Mouse (Mus musculus) left cerebral cortex, postnatal 36 days (tissue): ENCODE results near the gene Bpgm. TPM values are rescaled to one million over a fixed set of nuclear protein-coding genes. Genes with fewer than 3 reads are reported as not detected.

ENCODE experiments used
- DNase-seq, 2 experiments: peaks; one replicate each; pipeline ENCODE4 v3.0.0; 2021 to 2022; ENCODE audit warnings: low spot score in 2 of 2, mixed read lengths in 1 of 2
- intact Hi-C: fragments of 180-260 bp; cut with DNase I; formaldehyde crosslinking; loops from one replicate; pipeline ENCODE4 v1.15.1; 2025
- total RNA-seq, 2 experiments: library from RNA; stranded (reverse); gene quantifications; 2 replicates each; pipeline ENCODE4 v1.2.3; 2021

Gene Bpgm
- total RNA-seq, 2 experiments from 2014 or later = 63.2 to 70.6 TPM

GRCm38 (mm10) chr6:34482842-34483241, 6.8 kb downstream of the Bpgm start:
- intact Hi-C loops = no loop called here
- DNase-seq = no peak

GRCm38 (mm10) chr6:34483390-34483789, 7.4 kb downstream of the Bpgm start:
- DNase-seq = no peak
- intact Hi-C loops = no loop called here

GRCm38 (mm10) chr6:34483811-34484210, 7.8 kb downstream of the Bpgm start:
- DNase-seq = no peak
- intact Hi-C loops = no loop called here

- peak in 1 of 2 experiments; percentile 30 for DNase-seq
- intact Hi-C loops = no loop called here
Observed at GRCm38 (mm10) chr6:34486071-34486626, 10.1 kb downstream of the Bpgm start.

- DNase-seq = no peak
- intact Hi-C loops = no loop called here
Observed at GRCm38 (mm10) chr6:34493327-34494095, 17.5 kb downstream of the Bpgm start.

- no peak for DNase-seq
- intact Hi-C loops = no loop called here
Observed at GRCm38 (mm10) chr6:34495140-34495551, 19.1 kb downstream of the Bpgm start.

- no peak for DNase-seq
- intact Hi-C loops = no loop called here
Observed at GRCm38 (mm10) chr6:34497991-34498625, 22.1 kb downstream of the Bpgm start.

- intact Hi-C loops = no loop called here
- no peak for DNase-seq
Observed at GRCm38 (mm10) chr6:34502291-34502690, 26.3 kb downstream of the Bpgm start.

- peak in 1 of 2 experiments; percentile 22 for DNase-seq
- intact Hi-C loops = no loop called here
Observed at GRCm38 (mm10) chr6:34505957-34506356, 29.9 kb downstream of the Bpgm start.

GRCm38 (mm10) chr6:34507581-34507980, 31.6 kb downstream of the Bpgm start:
- intact Hi-C loops = no loop called here
- no peak for DNase-seq

- intact Hi-C loops = no loop called here
- no peak for DNase-seq
Observed at GRCm38 (mm10) chr6:34508016-34508415, 32.0 kb downstream of the Bpgm start.

- no peak for DNase-seq
- intact Hi-C loops = loop anchor here (10.0 kb wide), 2 partner anchors 365 to 485 kb away; partner anchors contain the start of gene Cyren
Observed at GRCm38 (mm10) chr6:34510277-34510676, 34.3 kb downstream of the Bpgm start.

GRCm38 (mm10) chr6:34511410-34511809, 35.4 kb downstream of the Bpgm start:
- DNase-seq = no peak
- intact Hi-C loops = loop anchor here (1.0 to 10.0 kb wide), 3 partner anchors 243 to 483 kb away; partner anchors contain the start of gene Cyren

GRCm38 (mm10) chr6:34512741-34513140, 36.7 kb downstream of the Bpgm start:
- DNase-seq = no peak
- intact Hi-C loops = loop anchor here (10.0 kb wide), 2 partner anchors 362 to 482 kb away; partner anchors contain the start of gene Cyren

GRCm38 (mm10) chr6:34514655-34515054, 38.6 kb downstream of the Bpgm start:
- intact Hi-C loops = loop anchor here (10.0 kb wide), 2 partner anchors 360 to 480 kb away; partner anchors contain the start of gene Cyren
- DNase-seq = no peak

- no peak for DNase-seq
- intact Hi-C loops = loop anchor here (10.0 kb wide), 2 partner anchors 360 to 480 kb away; partner anchors contain the start of gene Cyren
Observed at GRCm38 (mm10) chr6:34515098-34515782, 39.2 kb downstream of the Bpgm start.

GRCm38 (mm10) chr6:34515783-34516099, 39.7 kb downstream of the Bpgm start:
- DNase-seq = no peak
- intact Hi-C loops = loop anchor here (10.0 kb wide), 2 partner anchors 359 to 479 kb away; partner anchors contain the start of gene Cyren

- intact Hi-C loops = loop anchor here (10.0 kb wide), 2 partner anchors 357 to 477 kb away; partner anchors contain the start of gene Cyren
Observed at GRCm38 (mm10) chr6:34517750-34518149, 41.7 kb downstream of the Bpgm start.

GRCm38 (mm10) chr6:34519087-34519486, 43.1 kb downstream of the Bpgm start:
- intact Hi-C loops = loop anchor here (10.0 kb wide), 2 partner anchors 356 to 476 kb away; partner anchors contain the start of gene Cyren

More at GRCm38 (mm10) chr6:34517750-34518149, 41.7 kb downstream of the Bpgm start:
- DNase-seq = no peak

GRCm38 (mm10) chr6:34520491-34520890, 44.5 kb downstream of the Bpgm start:
- intact Hi-C loops = no loop called here
- DNase-seq = no peak

More at GRCm38 (mm10) chr6:34519087-34519486, 43.1 kb downstream of the Bpgm start:
- DNase-seq = no peak
